Mouse (Mus musculus): ENCODE results near the gene Clpb.
"Not testable (repeated sequence)": the region's sequence is repeated elsewhere in the genome, so short reads cannot be mapped to it uniquely, and the experiment has no call there.

The Clpb gene

DNA sequence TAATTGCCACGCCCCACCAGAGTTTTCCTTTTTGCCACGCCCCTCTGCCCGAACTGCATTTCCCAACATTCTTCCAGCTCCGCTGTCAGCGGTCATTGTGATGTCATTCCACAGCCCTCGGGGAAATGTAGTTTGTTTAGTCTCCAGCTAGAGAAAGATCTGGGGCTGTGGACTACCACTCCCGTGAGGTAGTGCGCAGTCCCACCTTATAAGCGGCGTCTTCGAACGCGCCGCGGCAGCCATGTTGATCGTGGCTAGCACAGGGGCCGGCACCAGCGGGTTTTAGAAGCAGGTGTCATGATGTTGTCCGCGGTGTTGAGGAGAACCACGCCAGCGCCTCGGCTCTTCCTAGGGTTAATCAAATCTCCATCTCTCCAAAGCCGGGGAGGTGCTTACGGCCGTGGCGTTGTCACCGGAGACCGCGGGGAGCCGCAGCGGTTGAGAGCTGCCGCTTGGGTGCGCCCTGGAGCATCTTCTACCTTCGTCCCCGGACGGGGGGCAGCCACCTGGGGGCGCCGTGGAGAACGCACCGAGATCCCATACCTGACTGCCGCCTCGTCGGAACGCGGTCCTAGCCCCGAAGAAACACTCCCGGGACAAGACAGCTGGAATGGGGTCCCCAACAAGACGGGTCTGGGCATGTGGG, at the start of gene Clpb:
Clpb (plus strand) TSS at position 120 of the 646 bp plus-strand sequence.
- DNase-seq: peak; percentile 99

DNA sequence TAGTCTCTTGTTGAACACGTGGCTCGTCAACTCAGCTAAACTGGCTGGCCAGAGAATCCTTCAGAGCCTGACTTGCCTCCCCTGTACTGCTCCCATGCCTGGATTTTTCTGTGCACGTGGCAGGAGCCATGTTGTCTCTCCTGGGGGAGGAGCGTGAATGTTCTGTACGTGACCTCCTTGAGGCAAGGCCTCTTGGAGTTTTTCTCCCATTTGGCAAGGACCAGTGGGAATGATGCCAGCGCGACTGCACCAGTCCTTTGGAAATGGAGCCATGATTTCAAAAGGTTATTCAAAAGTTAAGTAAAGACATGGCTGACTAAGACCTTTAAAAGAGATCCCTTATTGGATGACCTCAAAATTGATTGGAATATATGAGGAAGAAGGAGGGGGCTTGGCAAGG, 48.0 kb upstream of the Clpb start:
- no peak for DNase-seq

DNA sequence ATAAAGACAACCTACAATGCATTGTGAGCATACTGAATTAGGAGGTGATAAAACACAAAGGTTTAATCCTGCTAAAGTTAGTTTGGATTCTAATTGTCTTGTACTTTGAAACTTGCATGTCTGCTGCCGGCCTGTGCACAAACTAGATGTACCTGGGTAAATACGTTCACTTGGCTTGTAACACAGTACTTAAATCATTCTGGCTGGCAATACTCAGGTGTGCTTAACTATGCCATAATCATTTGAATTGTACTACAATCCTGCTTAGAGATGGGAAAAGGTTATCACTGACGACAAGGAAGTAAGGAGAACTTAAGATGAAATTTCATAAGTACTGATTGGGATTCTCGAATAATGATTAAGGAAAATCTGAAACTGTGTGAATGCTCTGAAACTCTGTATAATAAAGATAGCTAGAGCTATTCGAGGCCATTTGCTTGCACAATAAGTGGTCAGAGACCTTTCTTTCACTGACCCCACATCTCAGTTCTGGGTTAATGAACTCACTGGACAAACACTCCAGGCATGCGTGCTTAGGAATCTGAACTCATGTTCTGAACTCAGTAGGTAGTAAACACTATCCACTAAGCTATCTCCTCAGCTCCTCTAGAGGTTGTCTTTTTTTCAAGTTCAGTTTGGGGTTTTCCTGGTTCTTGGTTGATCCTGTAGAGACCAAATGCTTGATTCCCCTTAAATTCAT, 47.1 kb upstream of the Clpb start:
- DNase-seq: no peak

DNA sequence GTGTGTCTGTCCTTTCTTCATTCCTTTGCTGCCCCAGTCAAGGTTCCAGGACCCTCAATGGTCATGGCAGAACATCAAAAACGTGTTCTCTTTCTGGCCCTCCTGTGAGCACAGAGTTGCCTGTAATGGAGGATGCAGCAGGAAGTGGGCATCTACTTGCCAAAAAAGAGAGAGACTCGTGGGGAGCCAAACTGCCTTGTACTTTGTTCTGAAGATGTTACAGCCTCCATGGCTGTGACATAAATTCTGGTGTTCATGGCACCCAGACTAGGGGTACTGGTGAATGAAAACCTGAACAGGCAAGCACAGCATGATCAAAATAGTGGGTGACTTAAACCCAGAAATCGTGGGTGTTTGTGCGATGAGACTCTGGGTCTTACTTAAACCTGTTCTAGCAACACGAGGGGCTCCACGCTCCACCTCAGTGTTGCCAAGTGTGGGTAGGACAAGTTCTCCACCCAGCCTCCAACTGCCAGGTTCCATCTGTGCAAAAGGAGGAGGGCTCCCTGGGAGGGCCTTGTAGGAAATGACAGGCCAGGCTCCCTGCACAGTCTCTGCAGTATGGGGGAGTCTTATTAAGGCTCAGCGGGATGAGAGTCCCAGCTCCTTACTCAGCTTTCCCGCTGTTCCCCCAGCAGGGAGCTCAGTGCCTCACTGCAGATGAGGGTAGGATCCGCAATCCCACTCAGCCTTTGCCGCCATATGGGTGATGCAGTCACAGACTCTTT, 45.8 kb upstream of the Clpb start:
- DNase-seq: no peak

DNA sequence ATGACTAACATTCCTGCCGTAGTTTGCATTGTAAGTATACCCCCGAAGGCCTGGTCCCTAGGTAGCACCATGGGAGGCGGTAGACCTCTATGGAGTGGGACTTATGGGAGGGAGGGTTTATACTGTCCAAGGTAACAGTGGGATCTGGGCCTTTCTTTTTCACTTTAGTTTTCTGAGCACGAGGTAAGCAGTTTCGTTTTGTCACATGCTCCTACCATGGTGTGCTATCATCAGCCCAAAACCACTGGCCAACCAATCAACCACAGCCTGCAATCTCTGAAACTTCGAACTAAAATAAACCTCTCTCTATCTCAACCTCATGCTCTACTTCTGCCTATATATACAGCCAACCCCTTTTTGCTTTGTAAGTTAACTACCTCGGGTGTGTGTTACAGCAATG, 45.2 kb upstream of the Clpb start:
- no peak for DNase-seq

DNA sequence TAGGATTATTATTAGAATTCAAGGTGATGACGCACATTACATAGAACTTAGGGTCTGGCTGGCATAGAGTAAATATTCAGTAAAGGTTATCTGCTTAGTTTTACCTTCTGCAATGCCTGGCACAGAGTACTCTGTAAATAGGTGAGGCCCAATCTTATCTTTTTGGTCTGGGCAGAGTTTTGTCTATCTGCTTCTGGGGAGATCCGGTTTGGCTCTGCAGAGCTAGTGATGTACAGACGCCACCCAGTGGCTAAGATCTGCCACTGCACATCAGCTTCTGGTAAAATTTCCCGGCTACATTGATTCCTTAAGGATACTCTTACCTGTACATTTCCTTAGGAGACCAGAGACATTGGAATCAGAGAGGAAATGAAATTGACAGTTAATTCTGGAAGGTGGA, 43.1 kb upstream of the Clpb start:
- peak; percentile 65 for DNase-seq

DNA sequence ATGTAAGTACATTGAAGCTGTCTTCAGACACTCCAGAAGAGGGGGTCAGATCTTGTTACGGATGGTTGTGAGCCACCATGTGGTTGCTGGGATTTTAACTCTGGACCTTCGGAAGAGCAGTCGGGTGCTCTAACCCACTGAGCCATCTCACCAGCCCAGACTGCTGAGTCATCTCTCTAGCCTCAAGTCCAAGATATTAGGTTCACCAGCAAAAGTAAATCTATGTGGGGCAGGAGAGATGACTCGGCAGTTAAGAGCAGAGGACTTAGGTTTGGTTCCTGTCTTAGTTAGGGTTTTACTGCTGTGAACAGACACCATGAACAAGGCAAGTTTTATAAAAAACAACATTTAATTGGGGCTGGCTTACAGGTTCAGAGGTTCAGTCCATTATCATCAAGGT, 41.6 kb upstream of the Clpb start:
- DNase-seq: not testable (repeated sequence)

DNA sequence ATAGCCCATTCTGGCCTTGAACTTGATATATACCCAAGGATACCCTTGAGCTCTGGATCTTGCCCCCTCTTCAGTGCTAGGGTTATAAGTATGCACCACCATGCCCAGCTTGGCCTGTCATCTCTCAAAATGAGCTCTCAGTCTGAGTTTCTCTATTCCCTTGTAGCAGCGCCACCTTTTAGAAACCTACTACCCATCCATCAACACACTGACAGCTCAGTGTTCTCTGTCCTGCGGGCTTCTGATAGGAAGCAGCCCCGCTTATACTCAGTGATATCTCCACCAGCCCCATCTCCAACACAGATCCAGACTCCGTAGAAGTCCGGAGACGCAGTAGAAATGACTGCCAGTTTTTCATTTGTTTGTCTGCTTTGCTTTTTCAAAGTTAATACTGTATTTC, 39.1 kb upstream of the Clpb start:
- DNase-seq: no peak

DNA sequence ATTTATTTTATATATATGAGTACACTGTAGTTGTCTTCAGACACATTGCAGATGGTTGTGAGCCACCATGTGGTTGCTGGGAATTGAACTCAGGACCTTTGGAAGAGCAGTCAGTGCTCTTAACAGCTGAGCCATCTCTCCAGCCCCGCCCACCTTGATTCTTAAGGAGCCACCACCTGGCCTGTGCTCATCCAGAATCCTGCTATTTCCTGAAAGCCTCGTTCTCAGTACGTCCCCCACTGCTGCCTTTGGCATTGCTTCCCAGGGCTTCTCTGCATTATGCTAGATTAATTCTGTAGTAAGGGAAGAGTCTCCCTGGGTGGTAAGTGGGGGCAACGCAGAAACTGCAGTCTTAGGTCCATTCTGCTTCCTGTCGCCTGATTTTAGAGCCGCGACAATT, 36.3 kb upstream of the Clpb start:
- DNase-seq: not testable (repeated sequence)

DNA sequence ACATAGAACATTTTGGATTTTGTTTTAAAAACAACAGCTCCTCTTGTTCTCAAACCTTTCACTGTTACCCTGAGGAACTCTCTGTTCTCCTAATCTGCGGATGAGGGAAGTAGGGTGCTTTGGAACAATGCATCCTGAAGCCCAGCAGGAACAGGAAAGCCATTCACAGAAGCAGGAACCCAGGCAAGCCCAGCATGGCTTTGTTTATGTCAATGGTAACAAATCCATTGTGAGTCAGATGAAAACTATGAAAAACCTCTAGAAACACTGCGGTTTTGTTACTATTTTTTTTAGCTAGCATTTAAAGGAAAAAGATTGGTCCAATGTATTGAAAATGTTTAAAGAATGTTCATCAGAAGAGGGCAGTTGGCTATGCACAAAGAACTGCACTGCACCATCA, 35.0 kb upstream of the Clpb start:
- DNase-seq: no peak

DNA sequence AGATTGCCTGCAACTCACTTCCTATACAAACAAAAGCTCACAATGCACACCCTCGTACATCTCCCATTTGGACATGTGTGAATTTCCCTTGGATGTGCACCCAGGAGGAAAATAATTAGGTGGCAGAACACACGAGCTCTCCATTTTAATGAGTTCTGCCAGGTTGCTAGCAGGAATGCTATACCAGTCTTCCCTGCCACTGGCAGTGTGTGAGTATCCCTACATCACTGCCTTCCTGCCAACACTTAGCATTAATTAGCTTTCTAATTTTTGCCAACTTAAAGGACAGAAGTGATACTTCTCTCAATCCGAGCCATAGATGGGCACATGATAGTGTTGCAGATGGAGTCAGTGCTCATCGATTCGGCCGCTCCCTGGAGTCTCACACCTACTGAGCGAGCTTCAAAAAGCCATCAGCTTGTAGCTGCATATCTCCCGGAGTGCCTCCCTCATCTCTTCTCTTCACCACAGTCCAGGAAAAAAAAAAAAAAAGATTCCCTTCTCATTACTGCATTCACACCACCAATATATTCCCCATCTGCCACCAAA, 29.7 kb upstream of the Clpb start:
- no peak for DNase-seq

DNA sequence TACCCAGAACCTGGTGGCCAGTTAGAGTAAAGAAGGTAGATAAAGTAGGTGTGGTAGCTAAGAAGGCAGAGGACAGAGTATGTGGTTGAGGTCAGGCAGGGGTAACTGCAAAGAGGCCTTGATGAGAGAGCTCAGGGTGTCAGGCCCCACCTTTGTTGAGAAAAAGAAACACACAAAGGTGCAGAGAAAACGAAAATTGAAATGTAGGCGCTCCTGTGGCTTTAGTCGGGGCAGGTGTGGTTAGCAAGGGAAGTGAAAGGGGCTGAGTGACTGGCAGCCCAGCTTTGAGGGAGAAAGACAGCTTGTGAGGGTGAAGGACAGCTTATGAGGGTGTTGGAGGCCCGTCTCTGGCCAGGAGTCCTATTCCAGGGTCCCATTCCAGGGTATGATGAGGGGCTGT, 28.9 kb upstream of the Clpb start:
- no peak for DNase-seq

DNA sequence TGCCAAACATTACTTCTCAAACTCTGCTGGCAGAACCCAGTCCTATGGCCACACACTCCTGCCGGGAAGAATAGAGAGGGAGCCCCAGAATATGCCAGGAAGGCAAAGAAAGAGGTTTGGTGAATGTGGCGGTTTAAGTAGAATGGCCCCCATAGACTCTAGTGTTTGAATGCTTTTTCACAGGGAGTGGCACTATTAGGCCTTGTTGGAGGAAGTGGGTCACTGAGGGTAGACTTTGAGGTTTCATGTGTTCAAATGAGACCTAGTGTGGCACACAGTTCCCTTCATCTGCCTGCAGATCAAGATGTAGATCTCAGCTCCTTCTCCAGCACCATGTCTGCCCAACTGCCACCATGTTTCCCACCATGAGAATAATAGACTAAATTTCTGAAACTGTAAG, 27.4 kb upstream of the Clpb start:
- no peak for DNase-seq

DNA sequence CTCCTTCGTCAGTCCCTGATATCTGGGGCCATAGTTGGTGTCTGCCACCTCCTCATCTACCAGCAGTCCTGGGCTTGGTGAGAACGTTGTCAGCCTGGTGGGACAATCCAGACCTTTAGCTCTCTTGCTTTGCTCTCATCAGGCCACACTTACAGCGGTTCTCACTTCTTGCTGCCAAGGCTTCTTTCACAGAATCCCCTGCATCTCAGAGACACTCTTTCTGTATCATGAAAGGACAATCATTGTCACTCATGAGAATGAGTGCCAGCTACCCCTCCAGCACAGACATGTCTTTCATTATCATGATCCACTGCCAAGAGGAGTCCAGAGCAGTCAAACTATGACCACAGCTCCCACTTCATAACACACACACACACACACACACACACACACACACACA, 19.6 kb upstream of the Clpb start:
- no peak for DNase-seq

DNA sequence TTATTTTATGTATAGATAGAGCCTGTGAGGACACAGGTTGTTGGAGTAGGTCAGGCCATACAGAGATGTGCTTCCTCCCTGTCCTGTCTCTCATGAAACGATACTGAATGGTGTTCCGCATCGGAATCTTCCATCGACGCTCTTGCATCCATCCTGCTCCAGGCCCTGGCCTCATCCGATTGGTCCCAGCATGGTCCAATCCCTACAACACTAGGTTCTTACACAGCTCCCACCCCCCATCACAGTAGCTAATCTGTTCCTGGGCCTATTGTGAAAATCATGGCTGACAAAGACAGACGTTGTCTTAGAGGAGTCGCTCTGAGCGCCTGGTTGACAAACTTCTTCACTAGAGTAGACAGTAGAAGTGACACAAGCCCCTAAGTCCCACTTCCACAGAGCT, 13.7 kb upstream of the Clpb start:
- DNase-seq: no peak

DNA sequence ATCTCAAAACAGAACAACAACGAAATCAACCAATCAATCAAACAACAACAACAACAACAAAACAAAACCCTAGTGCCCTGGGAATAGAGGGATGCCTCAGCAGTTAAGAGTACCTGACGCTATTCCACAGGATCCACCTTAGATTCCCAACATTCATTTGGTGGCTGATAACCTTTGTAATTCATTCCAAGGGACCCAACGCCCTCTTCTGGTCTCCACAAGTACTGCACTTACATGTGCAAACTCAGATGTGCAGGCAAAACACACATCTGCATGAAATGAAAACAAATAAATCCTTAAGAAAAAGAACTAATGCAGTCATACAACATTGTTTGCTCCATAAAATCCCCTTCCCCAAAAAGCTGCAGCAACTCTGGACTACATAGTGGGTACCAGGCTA, 12.9 kb upstream of the Clpb start:
- peak; percentile 42 for DNase-seq

DNA sequence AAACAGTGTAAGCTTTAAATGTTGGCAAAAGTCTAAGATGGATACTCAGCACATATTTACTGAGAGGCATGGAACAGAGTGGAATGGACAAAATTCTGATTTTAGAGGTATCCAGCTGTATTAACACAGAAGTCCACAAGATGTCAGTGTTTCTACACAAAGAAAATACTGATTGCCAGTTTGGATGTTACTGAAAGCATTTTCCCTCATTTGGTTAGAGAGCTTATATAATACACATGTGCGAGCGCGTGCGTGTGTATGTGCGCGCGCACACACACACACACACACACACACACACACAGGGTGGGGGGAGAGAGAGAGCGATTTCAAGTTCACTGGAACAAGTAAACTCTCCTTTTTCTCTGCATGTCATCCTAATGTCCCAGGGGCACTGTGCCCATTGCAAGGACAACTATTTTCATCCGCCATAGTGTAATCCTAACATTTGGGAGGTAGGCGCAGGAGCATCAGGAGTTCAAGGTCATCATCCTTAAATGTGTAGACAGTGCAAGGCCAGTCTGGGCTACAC, 9.7 kb upstream of the Clpb start:
- DNase-seq: peak; percentile 75

DNA sequence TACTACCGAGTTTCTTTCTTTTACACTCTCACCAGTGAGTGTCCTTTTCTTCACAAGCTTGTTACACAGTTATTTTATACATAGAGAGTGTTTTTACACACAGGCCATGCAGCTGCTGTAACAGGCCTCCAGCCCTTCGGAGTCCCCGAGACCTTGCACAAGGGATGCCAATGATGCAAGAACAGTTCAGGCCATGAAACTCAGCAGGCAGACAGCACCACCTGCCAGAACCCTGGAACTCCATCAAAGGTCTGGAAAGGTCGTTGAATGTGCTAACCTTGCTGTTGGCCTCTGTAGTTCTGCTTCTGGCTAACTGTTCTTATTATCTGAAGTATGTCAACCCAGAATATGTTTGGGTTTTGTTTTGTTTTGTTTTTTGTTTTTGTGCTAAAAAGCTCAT, 8.5 kb upstream of the Clpb start:
- DNase-seq: no peak

DNA sequence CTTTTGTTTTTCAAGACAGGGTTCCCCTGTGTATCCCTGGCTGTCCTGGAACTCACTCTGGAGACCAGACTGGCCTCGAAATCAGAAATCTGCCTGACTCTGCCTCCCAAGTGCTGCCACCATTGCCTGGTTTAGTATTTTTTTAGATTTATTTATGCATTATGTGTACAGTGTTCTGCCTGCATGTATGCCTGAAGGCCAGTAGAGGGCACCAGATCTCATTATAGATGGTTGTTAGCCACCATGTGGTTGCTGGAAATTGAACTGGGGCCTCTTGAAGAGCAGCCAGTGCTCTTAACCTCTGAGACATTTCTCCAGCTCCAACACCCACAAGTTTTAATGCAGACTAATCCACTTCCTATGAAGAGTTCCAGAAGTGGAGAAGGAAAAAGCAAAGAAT, 1.4 kb upstream of the Clpb start:
- DNase-seq: peak; percentile 27

DNA sequence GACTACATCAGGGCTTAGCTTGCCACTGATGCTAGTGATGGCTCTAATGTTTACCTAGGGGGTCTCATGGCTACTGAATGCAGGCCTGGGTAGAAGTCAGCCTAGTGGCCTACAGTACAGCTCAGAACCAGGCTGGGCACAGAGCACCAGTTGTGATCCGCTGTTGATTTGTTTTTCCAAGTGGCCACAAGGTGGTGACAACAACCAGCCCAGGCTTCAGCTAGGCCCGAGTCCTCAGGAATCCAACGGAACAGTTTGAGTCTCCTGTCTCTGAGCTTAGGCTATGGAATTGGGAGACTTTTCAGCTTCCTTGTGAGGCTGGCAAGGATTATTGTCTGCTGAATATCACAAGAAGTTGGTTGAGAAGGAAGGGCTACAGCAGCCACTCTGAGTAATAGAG, 3.1 kb downstream of the Clpb start:
- peak; percentile 77 for DNase-seq

DNA sequence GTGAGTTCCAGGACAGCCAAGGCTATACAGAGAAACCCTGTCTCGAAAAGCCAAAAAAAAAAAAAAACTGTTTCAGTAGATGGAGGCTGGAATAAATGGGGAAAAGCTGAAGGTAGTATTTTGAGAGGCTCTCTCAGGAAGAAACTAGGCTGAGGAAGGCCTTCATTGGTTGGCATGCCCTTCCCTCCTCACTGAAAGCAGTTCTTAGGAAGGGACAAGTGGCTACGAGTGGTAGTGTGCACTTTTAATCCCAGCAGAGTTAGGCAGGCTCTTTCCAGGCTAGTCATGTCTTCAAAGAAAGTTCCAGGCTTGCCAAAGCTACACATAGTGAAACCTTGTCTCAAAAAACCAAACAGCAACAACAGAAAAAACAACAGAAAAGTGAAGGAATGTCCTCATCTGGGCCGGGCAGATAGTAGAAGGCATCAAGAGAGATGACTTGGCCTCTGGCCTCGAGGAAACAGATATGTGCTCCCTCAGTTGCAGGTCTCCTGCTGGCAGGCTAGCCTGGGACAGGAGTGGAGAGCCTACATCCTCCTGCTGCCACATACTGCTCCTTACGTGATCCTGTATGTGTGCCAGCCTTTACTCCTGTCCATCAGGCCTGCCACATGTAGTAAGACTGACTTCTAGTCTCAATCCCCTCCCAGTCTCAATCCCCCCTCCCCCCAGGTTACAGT, 8.3 kb downstream of the Clpb start:
- DNase-seq: no peak

DNA sequence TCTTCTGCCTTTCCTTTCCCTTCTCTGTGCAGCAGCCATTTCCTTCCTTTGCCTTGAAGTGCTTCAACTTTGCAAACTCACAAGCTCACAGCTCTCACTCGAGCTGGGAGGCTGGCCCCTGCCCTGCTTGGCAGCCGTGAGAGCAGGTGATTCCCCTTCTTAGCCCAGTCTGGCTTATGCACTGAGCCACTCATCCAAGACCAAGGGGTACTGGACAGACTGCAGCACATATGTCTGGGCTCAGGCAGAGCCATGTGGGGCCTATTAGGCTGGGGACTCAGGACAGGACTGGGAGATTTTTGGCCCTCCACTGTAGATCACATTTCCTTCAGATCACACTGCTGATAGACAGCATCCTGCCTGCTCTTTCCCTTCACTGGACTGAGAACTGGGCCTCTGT, 10.1 kb downstream of the Clpb start:
- no peak for DNase-seq

All from retina, postnatal 1 day (tissue).